Mouse (Mus musculus): ENCODE data around the gene Zfhx3.
A peak's percentile ranks its signal among the peaks of the same experiment; 100 is the strongest.

Zfhx3 gene

DNA sequence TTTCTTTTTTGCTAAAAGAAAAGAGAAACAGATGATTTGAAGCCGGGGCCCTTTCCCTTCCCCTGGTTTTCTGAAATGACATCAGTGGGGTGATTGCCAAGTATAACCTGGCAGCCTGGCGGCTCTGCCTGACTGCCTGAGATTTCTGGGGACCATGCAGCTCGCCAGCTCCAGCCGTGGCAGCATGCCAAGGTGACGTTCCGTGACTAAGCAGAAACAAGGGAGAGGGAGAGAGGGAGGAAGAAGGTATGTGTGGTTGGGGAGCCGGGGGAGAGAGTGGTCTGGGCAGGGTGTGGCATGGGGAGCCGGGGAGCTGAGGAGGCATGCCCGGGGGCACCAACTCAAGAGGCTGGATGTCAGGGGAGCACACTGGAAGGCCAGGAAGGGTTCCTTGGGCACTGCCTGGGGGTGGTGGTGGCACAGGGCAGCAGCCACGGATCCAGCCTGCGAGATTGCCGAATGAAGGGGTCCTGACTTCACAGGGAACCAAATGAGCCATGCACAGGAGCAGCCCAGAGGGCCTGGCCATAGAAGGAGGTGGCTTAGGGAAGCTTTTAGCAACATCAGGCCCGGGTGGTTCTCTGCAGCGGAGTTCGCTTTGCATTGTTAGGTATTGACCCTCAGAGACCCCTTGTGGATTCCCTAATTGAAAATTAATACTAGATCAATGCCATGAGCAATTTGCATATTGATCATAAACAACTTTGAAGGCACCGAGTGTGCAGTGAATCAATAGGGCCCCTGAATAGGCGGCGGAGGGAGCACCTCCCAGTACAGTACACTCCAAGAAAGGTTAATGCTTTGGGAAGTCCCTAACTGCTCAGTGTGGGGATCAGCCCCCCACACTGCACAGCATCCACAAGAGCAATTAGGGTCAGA, 954.3 kb downstream of the Zfhx3 start:
- DNase-seq (ENCODE audit: low read depth): no peak

DNA sequence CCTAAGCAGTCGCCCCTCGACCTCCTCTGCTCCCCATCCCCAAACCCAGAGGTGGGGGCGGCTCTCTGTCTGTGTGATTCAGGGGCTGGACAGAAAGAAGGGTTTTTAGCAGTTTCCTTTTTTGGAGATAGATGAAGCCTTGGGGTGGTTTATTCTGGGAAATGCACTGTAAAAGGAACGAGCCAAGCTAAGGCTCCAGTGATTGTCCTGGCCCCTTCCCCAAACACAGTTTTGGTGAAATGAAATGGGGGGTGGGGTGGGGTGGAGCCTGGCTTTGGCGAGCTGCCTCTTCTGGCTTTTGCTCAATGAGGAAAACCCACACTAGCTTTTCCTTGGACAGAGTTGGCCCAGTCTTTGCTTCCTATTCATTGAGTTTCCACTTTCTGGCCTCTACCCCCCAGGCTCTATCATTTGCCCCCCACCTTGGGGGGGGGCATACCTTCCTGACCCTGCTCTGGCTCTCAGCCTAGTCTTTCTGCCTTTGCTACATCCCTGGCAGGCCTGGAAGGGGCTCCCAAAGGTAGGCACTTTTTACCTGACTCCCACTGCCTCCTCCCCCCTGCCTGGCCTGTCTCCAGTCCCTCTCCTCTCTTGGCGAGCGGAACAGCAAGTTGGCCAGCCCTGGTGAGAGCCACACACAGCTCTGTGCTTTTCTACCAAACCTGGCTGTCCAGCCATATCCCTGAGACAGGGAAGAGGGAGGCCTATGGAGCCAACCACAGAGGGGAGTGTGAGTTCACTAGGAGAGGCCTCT, 955.1 kb downstream of the Zfhx3 start:
- DNase-seq (ENCODE audit: low read depth): no peak

DNA sequence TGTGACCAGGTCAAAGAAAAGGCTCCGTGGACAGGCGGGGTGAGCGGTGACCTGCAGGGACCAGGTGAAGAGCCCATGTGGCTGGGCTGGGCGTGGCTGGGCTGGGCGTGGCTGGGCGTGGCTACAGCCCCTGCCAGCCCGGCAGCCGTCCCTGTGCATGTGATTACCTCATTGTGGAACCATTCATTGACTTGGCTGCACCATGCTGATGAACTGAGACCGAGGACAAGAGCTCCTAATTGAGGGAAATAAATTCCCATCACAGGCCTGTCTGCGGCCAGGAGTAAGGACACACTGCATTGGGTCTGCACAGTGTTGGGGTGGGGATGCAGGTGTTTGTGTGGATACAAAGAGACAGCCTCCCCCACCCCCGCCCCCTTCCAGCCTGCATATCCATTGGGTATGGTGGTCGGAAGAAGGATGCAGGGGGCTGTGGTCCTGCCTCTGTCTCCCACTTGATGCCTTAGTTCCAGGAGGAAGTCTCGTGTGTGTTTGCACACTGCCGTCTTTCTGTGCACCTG, 956.9 kb downstream of the Zfhx3 start:
- no peak for DNase-seq (ENCODE audit: low read depth)

DNA sequence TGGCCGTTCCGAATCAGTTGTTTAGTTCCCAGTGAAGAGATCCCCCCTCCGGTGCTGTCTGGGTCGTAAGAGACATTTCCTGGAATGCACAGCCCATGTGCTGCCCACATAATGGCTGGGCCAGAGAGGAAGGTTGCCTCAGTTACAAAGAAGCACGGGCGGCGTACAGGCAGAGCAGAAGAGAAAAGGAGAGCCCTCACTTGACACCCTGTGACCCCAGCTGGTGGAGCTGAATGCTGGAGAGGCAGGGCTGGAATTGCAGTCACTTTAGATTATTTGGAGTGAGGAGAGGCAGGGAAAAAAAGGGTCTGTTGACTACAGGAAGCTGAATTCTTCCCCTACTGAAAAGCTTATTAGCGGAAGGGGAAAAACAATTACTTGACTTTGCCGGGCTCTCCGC, 958.1 kb downstream of the Zfhx3 start:
- DNase-seq (ENCODE audit: low read depth): no peak

GRCm38 (mm10) chr8:108901208-108901607, 958.8 kb downstream of the Zfhx3 start:
- DNase-seq (ENCODE audit: low read depth): no peak

GRCm38 (mm10) chr8:108903550-108903949, 961.1 kb downstream of the Zfhx3 start:
- DNase-seq (ENCODE audit: low read depth): no peak

DNA sequence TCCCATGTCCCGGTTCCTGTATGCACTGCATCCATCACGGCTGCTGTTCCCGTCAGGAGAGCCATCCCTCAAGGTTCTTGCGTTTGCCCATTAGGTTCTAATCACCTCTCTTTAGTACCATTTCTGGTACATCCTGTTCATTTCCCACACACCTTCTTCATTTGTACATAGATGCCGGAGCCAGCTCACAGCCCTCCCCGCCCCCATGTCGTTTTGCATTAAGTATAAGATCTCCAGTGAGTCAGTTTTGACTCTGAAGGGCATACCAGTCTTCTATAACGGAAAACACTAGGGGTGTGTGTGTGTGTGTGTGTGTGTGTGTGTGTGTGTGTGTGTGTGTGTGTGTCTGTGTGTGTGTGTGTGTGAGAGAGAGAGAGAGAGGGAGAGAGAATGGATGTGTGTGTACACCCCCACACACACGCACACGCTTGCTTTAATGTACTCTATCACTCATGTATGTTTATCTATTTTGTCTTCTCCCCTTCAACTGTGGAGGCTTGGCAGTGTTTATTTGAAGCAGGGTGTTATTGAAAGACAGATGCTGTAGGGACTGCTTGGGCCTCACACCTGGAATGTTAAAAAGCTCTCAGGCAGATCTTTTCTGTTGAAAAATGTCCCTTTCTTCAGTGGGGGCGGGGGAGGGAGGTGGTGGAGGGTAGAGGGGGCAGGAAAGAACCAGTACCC, 962.0 kb downstream of the Zfhx3 start:
- no peak for DNase-seq (ENCODE audit: low read depth)

DNA sequence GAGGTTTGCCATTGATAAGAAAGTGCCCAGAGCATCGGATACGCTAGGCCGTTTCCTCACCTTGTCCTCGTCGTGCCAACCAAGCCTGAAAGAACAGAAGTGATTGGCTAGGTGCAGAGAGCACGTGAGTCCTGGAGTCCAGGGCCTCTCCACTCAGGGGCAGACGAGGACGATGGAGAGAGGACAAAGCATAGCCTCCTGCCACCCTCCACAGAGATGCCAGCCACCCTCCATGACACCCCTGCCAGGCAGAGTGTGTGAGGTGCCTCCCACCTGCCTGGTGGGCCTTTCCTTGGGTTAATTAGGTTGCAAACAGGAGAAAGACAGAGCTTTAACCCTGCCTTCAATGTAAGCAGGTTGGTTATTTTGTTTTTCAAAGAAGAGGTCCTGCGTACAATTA, 965.6 kb downstream of the Zfhx3 start:
- DNase-seq (ENCODE audit: low read depth): no peak

DNA sequence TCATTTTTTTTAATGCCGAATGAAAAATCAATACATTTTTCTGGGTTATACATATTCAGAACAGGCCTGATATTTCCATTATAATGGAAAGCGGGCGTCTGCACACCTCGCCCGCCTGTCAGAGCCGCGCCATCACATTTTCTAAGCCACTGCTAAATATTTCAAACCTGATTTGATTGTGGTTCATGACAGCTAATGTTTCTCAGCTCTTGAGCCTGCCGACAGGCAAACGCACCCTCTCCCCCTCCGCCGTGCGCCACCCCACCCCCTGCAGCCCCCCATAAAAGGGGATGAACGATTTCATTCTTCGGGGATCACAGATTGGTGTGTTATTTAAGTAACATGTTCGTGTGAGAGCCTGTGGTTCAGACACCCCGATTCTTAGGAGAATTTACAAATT, 966.1 kb downstream of the Zfhx3 start:
- no peak for DNase-seq (ENCODE audit: low read depth)

DNA sequence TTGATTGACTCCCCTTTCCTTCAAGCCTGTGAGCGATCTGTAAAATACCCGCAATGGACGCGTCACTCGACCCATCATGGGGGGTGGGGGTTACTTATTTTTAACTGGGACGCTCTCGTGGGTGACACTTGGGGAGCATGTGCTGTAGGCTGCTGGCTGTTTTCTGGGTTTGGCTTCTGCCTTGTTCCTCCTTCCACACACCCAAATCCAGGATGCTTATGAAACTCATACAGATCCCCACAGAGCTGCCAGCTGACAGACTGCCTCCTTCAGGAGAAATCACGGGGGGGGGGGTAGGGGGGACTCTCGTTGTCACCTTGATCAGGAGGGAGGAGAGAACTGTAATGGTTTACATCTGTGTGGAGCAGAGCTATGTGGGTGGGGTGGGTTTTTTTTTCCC, 966.6 kb downstream of the Zfhx3 start:
- no peak for DNase-seq (ENCODE audit: low read depth)

GRCm38 (mm10) chr8:108909455-108909854, 967.0 kb downstream of the Zfhx3 start:
- DNase-seq (ENCODE audit: low read depth): no peak

- no peak for DNase-seq (ENCODE audit: low read depth)
Observed at GRCm38 (mm10) chr8:108910843-108911242, 968.4 kb downstream of the Zfhx3 start.

DNA sequence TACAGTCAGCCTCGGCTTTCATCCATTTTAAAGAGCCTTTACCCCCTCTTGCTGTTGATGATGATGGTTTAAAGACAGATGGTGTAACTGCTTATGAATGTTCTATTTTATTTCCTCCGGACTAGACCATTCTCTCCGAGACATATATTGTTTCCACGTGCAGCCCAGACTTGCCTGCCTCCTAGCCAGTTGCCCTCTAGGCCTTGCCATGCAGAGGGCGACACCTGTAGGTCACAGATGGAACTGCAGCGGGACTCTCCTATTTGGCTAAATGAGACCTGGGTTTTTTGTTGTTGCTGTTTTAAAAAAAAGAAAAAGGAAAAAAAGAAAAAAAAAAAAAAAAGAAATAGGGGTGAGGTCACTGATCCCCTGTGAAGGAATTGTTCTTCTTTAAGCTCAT, 969.1 kb downstream of the Zfhx3 start:
- peak; percentile 89 for DNase-seq (ENCODE audit: low read depth)

GRCm38 (mm10) chr8:108912998-108913397, 970.6 kb downstream of the Zfhx3 start:
- no peak for DNase-seq (ENCODE audit: low read depth)

- peak; percentile 19 for DNase-seq (ENCODE audit: low read depth)
Observed at GRCm38 (mm10) chr8:108915425-108915824, 973.0 kb downstream of the Zfhx3 start.

DNA sequence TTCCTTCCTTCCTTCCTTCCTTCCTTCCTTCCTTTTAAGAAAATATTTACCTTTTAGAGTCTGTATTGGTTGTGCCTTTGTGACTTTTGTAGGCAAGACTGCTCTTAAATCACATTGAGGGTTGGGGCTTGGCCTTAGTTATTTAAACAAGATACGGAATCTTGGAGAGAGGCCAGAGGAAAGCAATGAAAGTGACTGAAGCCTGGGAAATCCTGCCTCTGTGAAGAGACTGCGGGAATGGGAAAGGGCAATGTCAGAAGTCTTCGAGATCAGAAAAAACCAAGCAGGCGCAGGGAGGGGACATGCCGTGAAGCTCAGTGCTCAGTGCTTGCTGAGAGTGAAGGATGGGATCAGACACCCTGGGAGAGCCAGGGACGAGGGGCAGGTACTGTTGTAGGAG, 973.4 kb downstream of the Zfhx3 start:
- DNase-seq (ENCODE audit: low read depth): no peak

GRCm38 (mm10) chr8:108920151-108920550, 977.7 kb downstream of the Zfhx3 start:
- DNase-seq (ENCODE audit: low read depth): no peak

- no peak for DNase-seq (ENCODE audit: low read depth)
Observed at GRCm38 (mm10) chr8:108923161-108923560, 980.7 kb downstream of the Zfhx3 start.

DNA sequence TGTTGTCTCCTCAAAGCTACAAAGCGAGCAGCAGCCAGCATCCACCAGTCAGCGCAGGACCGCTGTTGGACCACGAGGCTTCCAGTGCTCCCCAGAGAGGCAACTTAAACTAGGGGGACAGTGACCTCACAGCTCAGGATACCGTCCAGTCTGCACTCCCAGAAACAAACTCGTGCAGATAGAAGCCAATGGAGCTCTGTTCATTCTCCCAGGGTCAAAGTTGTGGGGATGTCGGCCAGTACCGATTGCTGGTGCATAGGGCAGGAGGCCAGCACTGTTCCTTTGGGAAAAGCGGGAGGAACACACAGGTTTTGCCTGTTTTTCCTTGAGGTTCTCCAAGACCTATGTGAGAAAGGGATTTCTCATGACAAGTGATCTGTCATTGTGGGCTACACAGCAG, 982.1 kb downstream of the Zfhx3 start:
- no peak for DNase-seq (ENCODE audit: low read depth)

DNA sequence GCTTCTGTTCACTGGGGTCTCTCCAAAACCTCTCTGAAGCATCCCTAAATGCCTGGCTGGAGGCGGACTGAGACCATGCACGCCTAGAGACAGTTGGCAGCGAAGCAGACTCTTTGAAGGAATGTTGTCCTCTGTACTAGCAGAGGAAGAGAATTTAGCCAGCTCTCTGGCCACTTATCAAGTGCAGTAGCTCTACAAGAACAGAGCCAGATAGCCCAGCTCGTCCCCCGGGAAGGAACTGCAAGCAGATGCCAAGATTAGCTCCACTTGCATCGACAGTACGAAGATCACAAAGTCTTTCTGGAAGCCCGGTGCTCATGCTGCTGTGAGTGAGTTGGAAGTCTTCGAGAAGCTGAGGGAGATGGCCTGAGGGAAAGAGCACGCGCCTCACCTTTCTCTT, 983.7 kb downstream of the Zfhx3 start:
- no peak for DNase-seq (ENCODE audit: low read depth)

DNA sequence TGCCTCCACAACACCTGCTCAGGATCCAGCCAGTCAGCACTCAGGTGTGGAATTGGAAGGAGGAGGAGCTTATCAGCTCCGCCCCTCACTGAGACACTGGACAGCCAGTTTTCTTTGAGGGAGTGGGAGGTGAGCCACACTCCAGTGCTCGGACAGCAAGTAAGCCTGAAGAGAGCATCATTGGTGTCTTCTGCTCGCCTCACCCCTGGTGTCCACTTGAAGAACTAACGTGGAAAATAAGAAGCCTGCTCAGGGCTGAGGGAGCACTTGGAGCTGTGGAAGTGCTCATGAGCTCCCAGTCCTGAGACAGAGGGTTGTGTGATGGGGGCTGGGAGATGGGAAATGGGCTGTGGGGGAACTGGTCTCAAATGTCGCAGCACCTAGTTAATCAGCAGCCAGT, 988.2 kb downstream of the Zfhx3 start:
- no peak for DNase-seq (ENCODE audit: low read depth)

GRCm38 (mm10) chr8:108931837-108932236, 989.4 kb downstream of the Zfhx3 start:
- DNase-seq (ENCODE audit: low read depth): peak; percentile 59

GRCm38 (mm10) chr8:108932729-108933128, 990.3 kb downstream of the Zfhx3 start:
- peak; percentile 28 for DNase-seq (ENCODE audit: low read depth)

All from naive thymus-derived CD4-positive, alpha-beta T cell, adult 2 months (primary cell).